Mouse (Mus musculus): ENCODE measurements around the gene Cyp4f14.

- TF ChIP-seq CTCF (IDR thresholded peaks at IDR 0.05; ENCODE audit: borderline replicate concordance, insufficient read depth, low read length) (no peak), POLR2A (IDR thresholded peaks at IDR 0.05; ENCODE audit: low read depth, low read length) (no peak)
These were observed 15.2 kb downstream of the Cyp4f14 start for GRCm38 (mm10) chr17:32901751-32902525.

All from embryonic fibroblast, embryonic 13.5 days (primary cell).